ENCODE assay signal across 8 mouse cellular contexts in the genomic region with DNA sequence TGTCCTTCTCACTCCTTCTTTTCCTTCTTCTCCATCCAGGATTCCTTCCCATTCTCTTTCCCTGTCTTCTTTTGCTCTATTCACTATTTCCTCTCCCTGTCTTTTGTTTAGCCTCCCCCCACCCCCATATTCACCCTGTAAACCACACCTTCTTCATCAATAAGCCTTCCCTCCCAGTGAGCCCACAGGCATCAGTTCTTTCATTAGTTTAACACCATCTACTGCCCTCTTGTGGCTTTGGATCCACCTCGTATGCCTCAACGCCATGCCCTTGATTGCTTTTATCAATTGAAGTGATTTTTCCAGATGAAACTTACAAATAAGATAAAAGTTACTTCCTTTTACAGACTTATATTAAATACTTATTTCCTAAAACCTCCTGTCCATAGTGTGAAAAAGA.
DNase-seq lines count a peak whose midpoint lies in the region; ATAC-seq and TF ChIP-seq lines count a peak whose summit lies in the region.

No protein-coding gene starts in this region.

- peak; percentile 9 to 17 for DNase-seq in left cerebral cortex, adult 18-20 months (ENCODE audit: low spot score in 2 of 2)
- DNase-seq in left cerebral cortex, adult 8-10 months (ENCODE audit: low spot score in 2 of 2): no peak
- peak; percentile 4 for DNase-seq in limb, embryonic 14.5 days (ENCODE audit: low spot score)
- DNase-seq in liver: no peak
- DNase-seq in ovary, postnatal 36 days (ENCODE audit: low spot score): no peak

- no peaks in the 10 kb centered on the region for H3K9me3 ChIP-seq in forebrain, embryonic 12.5 days
- no peaks in the 10 kb centered on the region for H3K9me3 ChIP-seq in limb, embryonic 14.5 days (ENCODE audit: control insufficient read depth, low read length)

- WGBS in forebrain, embryonic 12.5 days: 16% methylated on average over 2 of the region's 2 CpGs
- WGBS in limb, embryonic 14.5 days: 25% methylated on average over 2 of the region's 2 CpGs

- H3K4me3 ChIP-seq in forebrain, embryonic 12.5 days (replicated peaks): no peak overlapping the region
- H3K4me3 ChIP-seq in limb, embryonic 14.5 days (replicated peaks; ENCODE audit: low read length): no peak overlapping the region

- peak; percentile 74; the same call in 1 of the 2 replicates for ATAC-seq in cerebellum, adult (ENCODE audit: insufficient number of reproducible peaks, low FRiP score, low TSS enrichment)
- ATAC-seq in forebrain, embryonic 12.5 days (ENCODE audit: low FRiP score): peak; percentile 80
- no peak for ATAC-seq in limb, embryonic 14.5 days (ENCODE audit: low FRiP score, low read depth)
- no peak for ATAC-seq in megakaryocyte, adult 5-6 weeks (ENCODE audit: poor library complexity, severe bottlenecking)

- no peaks in the 10 kb centered on the region for H3K4me1 ChIP-seq in forebrain, embryonic 12.5 days
- no peaks in the 10 kb centered on the region for H3K4me1 ChIP-seq in limb, embryonic 14.5 days (ENCODE audit: control insufficient read depth, insufficient read depth, low read length)

- no peak overlapping the region for H3K4me2 ChIP-seq in forebrain, embryonic 12.5 days
- H3K4me2 ChIP-seq in limb, embryonic 14.5 days (replicated peaks; ENCODE audit: low read depth, low read length, severe bottlenecking): no peak overlapping the region

- H3K27ac ChIP-seq in forebrain, embryonic 12.5 days: no peak overlapping the region
- no peak overlapping the region for H3K27ac ChIP-seq in limb, embryonic 14.5 days (replicated peaks; ENCODE audit: low read depth, low read length)

- H3K9ac ChIP-seq in forebrain, embryonic 12.5 days: no peak overlapping the region
- no peak overlapping the region for H3K9ac ChIP-seq in limb, embryonic 14.5 days (ENCODE audit: low read depth, low read length, severe bottlenecking)

- H3K27me3 ChIP-seq in forebrain, embryonic 12.5 days: no peaks in the 10 kb centered on the region
- no peaks in the 10 kb centered on the region for H3K27me3 ChIP-seq in limb, embryonic 14.5 days (ENCODE audit: control insufficient read depth, insufficient read depth, low read length)

- no peaks in the 10 kb centered on the region for H3K36me3 ChIP-seq in forebrain, embryonic 12.5 days (replicated peaks)
- no peaks in the 10 kb centered on the region for H3K36me3 ChIP-seq in limb, embryonic 14.5 days (ENCODE audit: control insufficient read depth, insufficient read depth, low read length)

- no peak for TF ChIP-seq POLR2A in limb, embryonic 14.5 days (IDR thresholded peaks at IDR 0.05; ENCODE audit: borderline replicate concordance, extremely low read depth, insufficient read depth, insufficient read length)

Comparison
In these comparisons a context has a peak if more than half of its experiments do, and no peak if none do; other contexts are left out.
1. DNase-seq: peak in left cerebral cortex, adult 18-20 months (2 of 2) and limb, embryonic 14.5 days (single experiment); none in left cerebral cortex, adult 8-10 months (0 of 2), liver (single experiment) and ovary, postnatal 36 days (single experiment).
2. ATAC-seq: peak in cerebellum, adult (single experiment) and forebrain, embryonic 12.5 days (single experiment); none in limb, embryonic 14.5 days (single experiment) and megakaryocyte, adult 5-6 weeks (single experiment).